Mouse (Mus musculus): ENCODE measurements around the gene Sh2b1. TPM values are rescaled to one million over a fixed set of nuclear protein-coding genes. Genes with fewer than 3 reads are reported as not detected.
A peak's percentile ranks its signal among the peaks of the same experiment; 100 is the strongest.

The Sh2b1 gene
- polyA plus RNA-seq, 1 experiment = 95.0 TPM

DNA sequence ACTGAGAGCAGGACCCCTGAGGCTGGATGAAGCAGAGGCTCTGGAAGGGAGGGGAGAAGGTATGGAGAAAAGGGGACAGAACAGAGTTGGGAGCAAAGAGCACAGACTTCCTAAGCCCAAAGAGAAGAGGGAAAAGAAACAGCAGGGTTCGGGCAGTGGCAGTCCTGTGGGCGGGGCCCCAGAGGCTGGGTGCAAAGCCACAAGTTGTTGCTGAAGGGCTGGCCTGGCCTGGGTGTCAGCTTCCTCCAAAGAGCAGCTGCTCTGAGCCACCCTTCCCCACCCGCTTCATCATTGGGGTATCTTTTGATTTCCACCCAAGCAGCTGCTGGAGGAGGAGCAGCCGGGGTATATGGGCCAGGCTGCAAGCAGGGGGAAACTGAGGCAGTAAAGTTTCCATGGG lies 11.1 kb downstream of the Sh2b1 start:
- Histone ChIP-seq H3K27ac (ENCODE audit: control insufficient read depth, insufficient read depth, low read depth, low read length, poor library complexity) (peak overlapping the region; percentile 26), H3K4me3 (replicated peaks; ENCODE audit: control insufficient read depth, low read depth, low read length) (no peak overlapping the region), H3K4me1 (ENCODE audit: control insufficient read depth, insufficient read depth, low read length) (no peaks in the 10 kb centered on the region; the same call in none of the 2 replicates)
- TF ChIP-seq POLR2A (IDR thresholded peaks at IDR 0.05; ENCODE audit: borderline replicate concordance, control insufficient read depth, low read depth, low read length) (no peak), CTCF (IDR thresholded peaks at IDR 0.05; ENCODE audit: control insufficient read depth, insufficient read depth, low read length) (no peak)
- WGBS = 9% methylated on average over 4 of the region's 4 CpGs

DNA sequence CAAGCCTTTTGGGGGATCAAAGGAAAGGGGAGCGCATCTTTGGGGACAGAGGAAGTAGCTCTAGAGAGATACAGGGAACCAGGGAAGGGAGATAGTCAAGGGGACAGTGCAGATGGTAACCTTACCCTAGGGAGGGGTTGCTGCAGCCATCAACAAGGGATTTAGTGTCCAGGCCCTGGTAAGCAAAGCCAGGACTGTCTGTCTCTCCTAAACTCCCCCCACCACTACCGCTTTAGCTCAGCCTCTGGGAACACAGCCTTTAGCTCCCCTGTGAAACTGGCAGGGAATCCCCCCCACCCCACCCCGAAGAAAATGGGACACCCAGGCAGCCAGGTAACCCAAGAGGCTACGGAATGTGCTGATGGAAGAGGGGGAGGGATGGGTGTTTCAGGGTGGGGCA lies 11.7 kb downstream of the Sh2b1 start:
- Histone ChIP-seq H3K4me1 (ENCODE audit: control insufficient read depth, insufficient read depth, low read length) (no peaks in the 10 kb centered on the region; the same call in none of the 2 replicates), H3K27ac (ENCODE audit: control insufficient read depth, insufficient read depth, low read depth, low read length, poor library complexity) (no peak overlapping the region), H3K4me3 (replicated peaks; ENCODE audit: control insufficient read depth, low read depth, low read length) (no peak overlapping the region)
- WGBS = 65% methylated on average over 4 of the region's 4 CpGs
- TF ChIP-seq CTCF (IDR thresholded peaks at IDR 0.05; ENCODE audit: control insufficient read depth, insufficient read depth, low read length) = no peak
- no peak for TF ChIP-seq POLR2A (IDR thresholded peaks at IDR 0.05; ENCODE audit: borderline replicate concordance, control insufficient read depth, low read depth, low read length)

DNA sequence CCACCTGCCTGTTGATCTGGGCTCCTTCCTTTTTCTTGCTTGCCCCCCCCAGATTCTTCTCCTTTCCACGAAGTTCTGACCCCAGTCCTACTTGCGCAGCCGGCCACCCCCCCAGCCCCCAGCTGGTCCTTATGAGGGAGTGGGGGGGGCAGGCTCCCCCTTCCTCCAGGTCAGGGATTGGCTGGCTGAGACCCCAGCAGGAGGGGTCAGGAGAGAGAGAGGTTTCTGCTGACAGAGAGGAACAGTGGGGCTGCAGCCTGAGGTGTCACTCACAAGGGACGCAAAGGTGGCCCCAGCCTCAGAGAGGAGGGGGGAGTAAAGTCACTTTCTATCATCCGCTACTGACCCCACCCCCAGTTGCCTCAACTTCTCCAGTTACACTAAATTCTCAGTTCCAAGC lies 12.2 kb downstream of the Sh2b1 start, which contains the start of gene Atp2a1:
TSS of gene Atp2a1 (minus strand) at position 105 of the 400 bp plus-strand sequence.
- 66% methylated on average over 5 of the region's 5 CpGs for WGBS
- no peak within 1 kb of the TSS for H3K4me3 ChIP-seq (replicated peaks; ENCODE audit: control insufficient read depth, low read depth, low read length)
- TF ChIP-seq POLR2A (IDR thresholded peaks at IDR 0.05; ENCODE audit: borderline replicate concordance, control insufficient read depth, low read depth, low read length) (no peak), CTCF (IDR thresholded peaks at IDR 0.05; ENCODE audit: control insufficient read depth, insufficient read depth, low read length) (no peak)
- H3K27ac ChIP-seq (ENCODE audit: control insufficient read depth, insufficient read depth, low read depth, low read length, poor library complexity) = peak within 1 kb of the TSS; percentile 26
- no peaks in the 10 kb centered on the region; the same call in 1 of the 2 replicates for H3K4me1 ChIP-seq (ENCODE audit: control insufficient read depth, insufficient read depth, low read length)

DNA sequence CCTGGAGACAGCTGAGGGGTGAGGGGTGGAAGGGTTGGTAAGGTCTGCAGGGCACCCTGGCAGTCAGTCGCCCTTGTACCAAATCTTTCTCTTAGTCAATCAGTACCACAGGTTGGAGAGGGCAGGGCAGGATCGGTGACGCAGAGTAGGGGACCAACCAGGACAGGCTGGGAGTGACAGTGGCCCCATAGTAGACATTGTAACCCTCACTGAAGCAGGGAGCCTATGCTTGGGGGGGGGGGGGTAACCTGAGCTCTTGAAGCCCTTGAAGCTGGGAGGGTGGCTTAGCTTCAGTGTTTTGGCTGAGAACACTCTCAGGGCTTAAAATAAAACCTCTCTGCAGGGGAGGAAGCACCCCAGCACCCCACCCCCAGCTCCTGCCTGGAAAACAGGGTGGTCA lies 13.6 kb downstream of the Sh2b1 start:
- no peak for TF ChIP-seq POLR2A (IDR thresholded peaks at IDR 0.05; ENCODE audit: borderline replicate concordance, control insufficient read depth, low read depth, low read length)
- no peak for TF ChIP-seq CTCF (IDR thresholded peaks at IDR 0.05; ENCODE audit: control insufficient read depth, insufficient read depth, low read length)
- no peak overlapping the region for H3K4me3 ChIP-seq (replicated peaks; ENCODE audit: control insufficient read depth, low read depth, low read length)
- WGBS = 84% methylated on average over 3 of the region's 3 CpGs
- H3K27ac ChIP-seq (ENCODE audit: control insufficient read depth, insufficient read depth, low read depth, low read length, poor library complexity) = no peak overlapping the region
- no peaks in the 10 kb centered on the region; the same call in 1 of the 2 replicates for H3K4me1 ChIP-seq (ENCODE audit: control insufficient read depth, insufficient read depth, low read length)

DNA sequence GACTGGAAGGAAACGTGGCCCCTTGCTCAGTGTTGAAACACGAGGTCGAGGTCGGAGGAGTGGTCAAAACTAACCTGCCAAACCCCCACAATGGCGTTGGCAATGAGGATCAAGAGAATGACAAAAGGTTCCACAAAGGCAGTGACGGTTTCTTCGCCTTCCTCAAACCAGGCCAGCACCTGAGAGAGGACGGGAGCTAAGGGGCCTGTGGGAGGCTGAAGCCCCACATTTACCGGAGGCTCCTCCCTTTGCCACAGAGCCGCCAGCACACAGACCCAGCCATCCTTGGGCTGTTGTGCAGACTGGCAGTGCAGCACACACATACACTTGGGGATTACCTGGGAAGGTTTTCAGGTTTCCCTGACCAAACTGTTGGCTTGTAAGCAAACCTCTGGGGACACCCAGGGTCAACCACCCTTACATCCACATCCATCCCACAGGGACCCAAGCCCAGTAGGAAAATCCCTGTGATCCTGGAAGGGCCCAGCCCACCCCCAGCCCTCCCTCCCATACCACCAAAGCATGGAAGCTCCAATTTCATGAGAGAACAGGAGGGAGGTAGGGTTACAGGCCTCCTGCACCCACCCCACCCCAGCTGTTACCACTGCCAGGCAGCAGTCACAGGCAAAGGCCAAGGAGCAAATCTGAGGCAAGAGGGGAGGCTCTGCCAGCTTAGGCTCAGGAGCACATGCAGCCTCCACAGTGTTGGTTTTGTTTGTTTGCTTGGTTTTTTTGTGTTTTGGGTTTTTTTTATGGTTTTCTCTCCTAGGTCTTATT lies 14.4 kb downstream of the Sh2b1 start:
- TF ChIP-seq CTCF (IDR thresholded peaks at IDR 0.05; ENCODE audit: control insufficient read depth, insufficient read depth, low read length) = no peak
- no peak for TF ChIP-seq POLR2A (IDR thresholded peaks at IDR 0.05; ENCODE audit: borderline replicate concordance, control insufficient read depth, low read depth, low read length)
- Histone ChIP-seq H3K4me1 (ENCODE audit: control insufficient read depth, insufficient read depth, low read length) (no peaks in the 10 kb centered on the region), H3K27ac (ENCODE audit: control insufficient read depth, insufficient read depth, low read depth, low read length, poor library complexity) (no peak overlapping the region), H3K4me3 (replicated peaks; ENCODE audit: control insufficient read depth, low read depth, low read length) (no peak overlapping the region)
- WGBS = 40% methylated on average over 10 of the region's 10 CpGs

DNA sequence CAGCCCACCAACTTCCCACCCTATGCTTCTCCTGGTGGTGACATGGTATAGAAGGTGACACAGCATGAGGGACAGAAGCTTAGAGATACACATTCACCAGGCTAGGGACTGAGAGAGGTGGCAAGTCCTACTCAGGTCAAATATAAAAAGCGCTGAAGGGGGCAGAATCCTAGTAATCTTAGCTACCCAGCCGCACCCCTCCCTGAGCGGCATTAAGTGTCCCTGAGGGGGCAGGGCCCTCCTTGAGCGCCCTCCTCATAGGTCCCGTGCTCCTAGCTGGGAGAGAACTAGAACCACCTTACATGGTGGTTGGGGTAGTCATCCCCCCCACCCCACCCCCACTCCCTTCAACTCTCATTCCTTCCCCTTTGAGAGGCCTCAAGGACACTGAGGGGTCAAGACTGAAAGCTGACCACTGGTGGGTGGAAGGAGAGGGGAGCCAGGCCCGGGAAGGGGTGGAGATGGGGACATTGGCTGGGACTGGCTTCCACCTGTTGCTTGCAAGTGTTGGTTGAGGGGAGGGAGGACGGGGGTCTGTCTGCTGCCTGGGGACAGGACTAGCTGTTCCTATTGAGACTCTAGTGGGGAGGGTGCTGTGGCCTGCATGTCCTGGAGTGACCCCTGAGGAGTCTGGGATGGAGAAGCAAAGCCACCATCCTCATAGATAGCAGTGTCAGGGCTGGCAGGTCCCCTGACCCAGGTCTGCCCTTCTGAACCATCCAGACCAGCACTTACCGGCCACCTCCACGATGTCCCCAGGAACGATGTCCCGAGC lies 16.2 kb downstream of the Sh2b1 start:
- WGBS = 82% methylated on average over 11 of the region's 11 CpGs

DNA sequence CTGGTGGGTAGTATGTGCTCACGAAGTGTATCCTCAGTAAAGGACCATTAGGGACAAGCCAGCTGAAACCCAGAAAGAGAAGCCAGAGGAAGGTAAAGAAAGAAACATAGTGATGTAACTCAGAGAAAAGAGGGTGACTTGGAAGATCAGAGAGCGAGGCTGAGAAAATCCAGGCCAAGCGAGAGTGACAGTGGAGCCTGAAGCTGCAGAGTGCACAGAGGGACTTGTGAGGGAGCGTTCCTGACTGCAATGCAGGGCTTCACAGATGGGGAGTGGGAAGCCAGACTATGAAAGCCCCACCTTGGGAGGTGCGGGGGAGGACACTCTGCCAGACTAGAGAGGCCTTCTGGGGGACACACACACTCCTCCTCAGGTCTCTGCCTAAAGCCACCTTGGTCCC lies 17.0 kb downstream of the Sh2b1 start:
- no peak for TF ChIP-seq POLR2A (IDR thresholded peaks at IDR 0.05; ENCODE audit: borderline replicate concordance, control insufficient read depth, low read depth, low read length)
- TF ChIP-seq CTCF (IDR thresholded peaks at IDR 0.05; ENCODE audit: control insufficient read depth, insufficient read depth, low read length) = no peak
- no peaks in the 10 kb centered on the region for H3K4me1 ChIP-seq (ENCODE audit: control insufficient read depth, insufficient read depth, low read length)

More for the DNA sequence above, 16.2 kb downstream of the Sh2b1 start:
- no peak for TF ChIP-seq CTCF (IDR thresholded peaks at IDR 0.05; ENCODE audit: control insufficient read depth, insufficient read depth, low read length)
- no peak for TF ChIP-seq POLR2A (IDR thresholded peaks at IDR 0.05; ENCODE audit: borderline replicate concordance, control insufficient read depth, low read depth, low read length)
- Histone ChIP-seq H3K4me1 (ENCODE audit: control insufficient read depth, insufficient read depth, low read length) (no peaks in the 10 kb centered on the region), H3K27ac (ENCODE audit: control insufficient read depth, insufficient read depth, low read depth, low read length, poor library complexity) (no peak overlapping the region), H3K4me3 (replicated peaks; ENCODE audit: control insufficient read depth, low read depth, low read length) (no peak overlapping the region)

More for the DNA sequence above, 17.0 kb downstream of the Sh2b1 start:
- 84% methylated on average over 5 of the region's 5 CpGs for WGBS
- H3K4me3 ChIP-seq (replicated peaks; ENCODE audit: control insufficient read depth, low read depth, low read length) = no peak overlapping the region
- H3K27ac ChIP-seq (ENCODE audit: control insufficient read depth, insufficient read depth, low read depth, low read length, poor library complexity) = no peak overlapping the region

Data from bone marrow, adult 2 months (tissue).